Mouse (Mus musculus) megakaryocyte, embryonic 14.5 days (primary cell): ENCODE results near the gene Crlf1.

Experiments
- FLI1 ChIP-seq: IDR thresholded peaks from 2 replicates; pipeline ENCODE4 v1.6.1; 2012; ENCODE audit warnings: low read length, inconsistent platforms, mixed read lengths
- GATA1 ChIP-seq: IDR thresholded peaks from 3 replicates; pipeline ENCODE4 v1.6.1; 2012; ENCODE audit warnings: mixed read lengths, low read length, inconsistent platforms, borderline replicate concordance

GRCm38 (mm10) chr8:70452196-70452966 lies 40.6 kb upstream of the Crlf1 start:
- TF ChIP-seq GATA1, result no peak
- TF ChIP-seq FLI1, result no peak
